Mouse (Mus musculus) limb, embryonic 14.5 days (tissue): Measurements from ENCODE around the gene Eno3. TPM values are rescaled to one million over a fixed set of nuclear protein-coding genes. Genes with fewer than 3 reads are reported as not detected.

Experiments used
- ATAC-seq: fragments of 200-750 bp; cut with Nextera tagmentation; 2 replicates; pipeline ENCODE4 v1.8.0; 2017; ENCODE audit warnings: low read depth, moderate number of reproducible peaks, moderate TSS enrichment; ENCODE audit not compliant: low FRiP score
- DNase-seq: peaks from one replicate; pipeline ENCODE4 v3.0.0-alpha.2; 2015; ENCODE audit warnings: low spot score
- H3K27ac ChIP-seq: fragments of 300-500 bp; sonication (generic); replicated peaks from 2 replicates; pipeline ENCODE4 v1.5.1; 2014; ENCODE audit warnings: low read depth, mild to moderate bottlenecking, low read length, moderate library complexity, mixed read lengths
- H3K27me3 ChIP-seq: fragments of 300-500 bp; sonication (generic); 2 replicates; pipeline ENCODE4 v1.6.1; 2014; ENCODE audit warnings: low read length, mixed read lengths; ENCODE audit not compliant: control insufficient read depth, insufficient read depth
- H3K36me3 ChIP-seq: fragments of 300-500 bp; sonication (generic); 2 replicates; pipeline ENCODE4 v1.6.1; 2014; ENCODE audit warnings: mild to moderate bottlenecking, low read length, moderate library complexity, mixed read lengths; ENCODE audit not compliant: control insufficient read depth, insufficient read depth
- H3K4me1 ChIP-seq: fragments of 300-500 bp; sonication (generic); 2 replicates; pipeline ENCODE4 v1.6.1; 2014; ENCODE audit warnings: antibody characterized with exemption, low read length, mixed read lengths; ENCODE audit not compliant: control insufficient read depth, insufficient read depth
- H3K4me2 ChIP-seq: fragments of 300-500 bp; sonication (generic); replicated peaks from 2 replicates; pipeline ENCODE4 v1.6.1; 2014; ENCODE audit warnings: low read depth, mild to moderate bottlenecking, low read length, moderate library complexity; ENCODE audit not compliant: severe bottlenecking
- H3K4me3 ChIP-seq: fragments of 300-500 bp; sonication (generic); replicated peaks from 2 replicates; pipeline ENCODE4 v1.5.1; 2014; ENCODE audit warnings: low read length
- H3K9ac ChIP-seq: fragments of 300-500 bp; sonication (generic); 2 replicates; pipeline ENCODE4 v1.6.1; 2014; ENCODE audit warnings: mild to moderate bottlenecking, low read depth, low read length, moderate library complexity; ENCODE audit not compliant: severe bottlenecking
- H3K9me3 ChIP-seq: fragments of 300-500 bp; sonication (generic); 2 replicates; pipeline ENCODE4 v1.6.1; 2016; ENCODE audit warnings: low read length; ENCODE audit not compliant: control insufficient read depth
- POLR2A ChIP-seq: fragments of 200-500 bp; IDR thresholded peaks from 2 replicates; pipeline ENCODE4 v1.8.0; 2012; ENCODE audit warnings: inconsistent platforms, mild to moderate bottlenecking, moderate library complexity, borderline replicate concordance; ENCODE audit not compliant: insufficient read depth, insufficient read length; ENCODE audit errors: extremely low read depth
- WGBS: fragments of 180-500 bp; shearing (Covaris S2); extraction: QIAGEN DNeasy Blood & Tissue Kit; methylation state at CpG from one replicate; pipeline ENCODE4 v1.1.7; 2014; 5-methylcytosine and 5-hydroxymethylcytosine counted together
- polyA plus RNA-seq, 2 experiments: library from polyadenylated mRNA; depleted of rRNA in 1 of 2; stranded (reverse) in 1 of 2; unstranded in 1 of 2; fragments of >200 nt; fragmentation: Nextera tagmentation in 1 of 2; extraction: Ambion mirVana in 1 of 2; gene quantifications; 2 replicates each; pipeline versions ENCODE4 v1.2.1 to v1.2.3; 2012 to 2014

Eno3 gene
- polyA plus RNA-seq, 2 experiments, result 84.6 to 89.9 TPM

GRCm38 (mm10) chr11:70643051-70643450 lies 14.0 kb upstream of the Eno3 start:
- no peaks in the 10 kb centered on the region for H3K27me3 ChIP-seq
- WGBS, result 90% methylated on average over 6 of the region's 6 CpGs
- DNase-seq, result no peak

GRCm38 (mm10) chr11:70644564-70645103 lies 12.4 kb upstream of the Eno3 start:
- no peak for DNase-seq
- TF ChIP-seq POLR2A, result no peak
- Histone ChIP-seq H3K9ac (no peak overlapping the region), H3K27me3 (no peaks in the 10 kb centered on the region), H3K36me3 (peaks cover 39% of the 10 kb centered on the region), H3K4me1 (peaks cover 19% of the 10 kb centered on the region), H3K4me2 (no peak overlapping the region), H3K4me3 (no peak overlapping the region), H3K9me3 (no peaks in the 10 kb centered on the region), H3K27ac (no peak overlapping the region)
- WGBS, result 94% methylated on average over 8 of the region's 8 CpGs
- no peak for ATAC-seq

More at GRCm38 (mm10) chr11:70643051-70643450, 14.0 kb upstream of the Eno3 start:
- no peak for TF ChIP-seq POLR2A
- Histone ChIP-seq H3K4me3 (no peak overlapping the region), H3K9me3 (no peaks in the 10 kb centered on the region), H3K4me2 (no peak overlapping the region), H3K4me1 (peaks cover 13% of the 10 kb centered on the region), H3K27ac (no peak overlapping the region), H3K9ac (no peak overlapping the region), H3K36me3 (peaks cover 24% of the 10 kb centered on the region)
- ATAC-seq, result no peak

- Histone ChIP-seq H3K36me3 (peaks cover 49% of the 10 kb centered on the region), H3K9me3 (no peaks in the 10 kb centered on the region), H3K4me1 (peaks cover 19% of the 10 kb centered on the region), H3K4me2 (peak overlapping the region; percentile 91), H3K27ac (no peak overlapping the region), H3K27me3 (no peaks in the 10 kb centered on the region), H3K4me3 (peak overlapping the region; percentile 75), H3K9ac (peak overlapping the region; percentile 86)
- WGBS, result 93% methylated on average over 12 of the region's 12 CpGs
- ATAC-seq (no peak), DNase-seq (no peak)
- TF ChIP-seq POLR2A, result no peak
These were observed 11.3 kb upstream of the Eno3 start for GRCm38 (mm10) chr11:70645461-70646258.

GRCm38 (mm10) chr11:70646259-70646555 lies 10.8 kb upstream of the Eno3 start:
- Histone ChIP-seq H3K36me3 (peaks cover 55% of the 10 kb centered on the region), H3K4me1 (peaks cover 22% of the 10 kb centered on the region), H3K27ac (peak overlapping the region; percentile 86), H3K4me2 (peak overlapping the region; percentile 91), H3K9me3 (no peaks in the 10 kb centered on the region), H3K4me3 (peak overlapping the region; percentile 75), H3K9ac (peak overlapping the region; percentile 86), H3K27me3 (no peaks in the 10 kb centered on the region)
- no peak for TF ChIP-seq POLR2A
- ATAC-seq, result no peak
- no peak for DNase-seq
- whole genome bisulfite sequencing, result 24% methylated on average over 3 of the region's 3 CpGs

- Histone ChIP-seq H3K4me3 (peak within 1 kb of the TSS; percentile 75), H3K27me3 (no peaks in the 10 kb centered on the region), H3K4me2 (peak within 1 kb of the TSS; percentile 91), H3K4me1 (peaks cover 22% of the 10 kb centered on the region), H3K9me3 (no peaks in the 10 kb centered on the region), H3K36me3 (peaks cover 62% of the 10 kb centered on the region), H3K27ac (peak within 1 kb of the TSS; percentile 93), H3K9ac (peak within 1 kb of the TSS; percentile 86)
- ATAC-seq (peak; percentile 90), DNase-seq (peak; percentile 99)
- under 1% methylated on average over 63 of the region's 63 CpGs for WGBS
- peak; percentile 90; the same call in 1 of the 2 replicates for TF ChIP-seq POLR2A
These were observed 10.0 kb upstream of the Eno3 start, which contains the start of the genes Rnf167 and Slc25a11 for GRCm38 (mm10) chr11:70646691-70647650. TSS of gene Rnf167 (plus strand) at chr11:70647235. TSS of gene Slc25a11 (minus strand) at chr11:70647479.
